Mouse (Mus musculus) hindbrain, embryonic 16.5 days (tissue): ENCODE measurements at regions not wholly inside any gene's neighbourhood (a gene's known extent, or its start where the extent isn't known, plus 50 kb on each side); places are given as distances from the start of the nearest gene placed in this dataset.
A peak's percentile ranks its signal among the peaks of the same experiment; 100 is the strongest.

ENCODE experiments used
- ATAC-seq: fragments of 200-750 bp; cut with Nextera tagmentation; 2 replicates; pipeline ENCODE4 v1.8.0; 2017; ENCODE audit warnings: moderate TSS enrichment, moderate library complexity
- H3K27ac ChIP-seq: fragments of 300-500 bp; sonication (generic); 2 replicates; pipeline ENCODE4 v1.5.1; 2014; ENCODE audit warnings: low read depth, mild to moderate bottlenecking, control low read depth, low read length, moderate library complexity
- H3K27me3 ChIP-seq: fragments of 300-500 bp; sonication (generic); replicated peaks from 2 replicates; pipeline ENCODE4 v1.6.1; 2014; ENCODE audit warnings: low read length; ENCODE audit not compliant: control insufficient read depth, insufficient read depth
- H3K36me3 ChIP-seq: fragments of 300-500 bp; sonication (generic); 2 replicates; pipeline ENCODE4 v1.6.1; 2014; ENCODE audit warnings: mild to moderate bottlenecking, low read length, moderate library complexity, mixed read lengths; ENCODE audit not compliant: control insufficient read depth, insufficient read depth
- H3K4me1 ChIP-seq: fragments of 300-500 bp; sonication (generic); 2 replicates; pipeline ENCODE4 v1.6.1; 2014; ENCODE audit warnings: low read depth, low read length; ENCODE audit not compliant: control insufficient read depth, insufficient read depth
- H3K4me2 ChIP-seq: fragments of 300-500 bp; sonication (generic); 2 replicates; pipeline ENCODE4 v1.6.1; 2014; ENCODE audit warnings: mild to moderate bottlenecking, low read length, control low read depth, moderate library complexity
- H3K4me3 ChIP-seq: fragments of 300-500 bp; sonication (generic); 2 replicates; pipeline ENCODE4 v1.5.1; 2014; ENCODE audit warnings: mild to moderate bottlenecking, low read length, control low read depth, moderate library complexity
- H3K9ac ChIP-seq: fragments of 300-500 bp; sonication (generic); 2 replicates; pipeline ENCODE4 v1.6.1; 2014; ENCODE audit warnings: low read depth, mild to moderate bottlenecking, control low read depth, low read length, moderate library complexity
- H3K9me3 ChIP-seq: fragments of 300-500 bp; sonication (generic); 2 replicates; pipeline ENCODE4 v1.6.1; 2014; ENCODE audit warnings: mild to moderate bottlenecking, low read length, moderate library complexity; ENCODE audit not compliant: control insufficient read depth
- WGBS: fragments of 180-500 bp; shearing (Covaris S2); extraction: QIAGEN DNeasy Blood & Tissue Kit; methylation state at CpG from one replicate; pipeline ENCODE4 v1.1.7; 2014; 5-methylcytosine and 5-hydroxymethylcytosine counted together

- H3K27ac ChIP-seq: no peak overlapping the region
- 77% methylated on average over 1 of the region's 1 CpGs for WGBS
- H3K9ac ChIP-seq: no peak overlapping the region
- no peaks in the 10 kb centered on the region for H3K36me3 ChIP-seq
- no peak overlapping the region for H3K4me3 ChIP-seq
- H3K4me2 ChIP-seq: no peak overlapping the region
- H3K9me3 ChIP-seq: no peaks in the 10 kb centered on the region
- no peaks in the 10 kb centered on the region for H3K27me3 ChIP-seq
- no peak for ATAC-seq
- no peaks in the 10 kb centered on the region for H3K4me1 ChIP-seq
These were observed 1472.5 kb downstream of the Olfm4 start for GRCm38 (mm10) chr14:81456396-81456795.

- ATAC-seq: no peak
- Histone ChIP-seq H3K27ac (no peak overlapping the region), H3K4me2 (no peak overlapping the region), H3K9me3 (no peaks in the 10 kb centered on the region), H3K4me1 (no peaks in the 10 kb centered on the region), H3K9ac (no peak overlapping the region), H3K27me3 (no peaks in the 10 kb centered on the region), H3K36me3 (no peaks in the 10 kb centered on the region), H3K4me3 (no peak overlapping the region)
- 71% methylated on average over 1 of the region's 1 CpGs for WGBS
These were observed 1495.4 kb downstream of the Olfm4 start for GRCm38 (mm10) chr14:81479261-81479660.

- H3K4me2 ChIP-seq: no peak overlapping the region
- peaks cover 10% of the 10 kb centered on the region for H3K9me3 ChIP-seq
- H3K36me3 ChIP-seq: no peaks in the 10 kb centered on the region
- no peaks in the 10 kb centered on the region for H3K27me3 ChIP-seq
- no peak overlapping the region for H3K4me3 ChIP-seq
- ATAC-seq: peak; percentile 61; the same call in 1 of the 2 replicates
- no peaks in the 10 kb centered on the region for H3K4me1 ChIP-seq
- 68% methylated on average over 1 of the region's 1 CpGs for WGBS
- H3K9ac ChIP-seq: no peak overlapping the region
- no peak overlapping the region for H3K27ac ChIP-seq
These were observed 1499.7 kb downstream of the Olfm4 start for GRCm38 (mm10) chr14:81483594-81483993.

- no peak overlapping the region for H3K9ac ChIP-seq
- WGBS: 96% methylated on average over 1 of the region's 1 CpGs
- no peak overlapping the region for H3K4me2 ChIP-seq
- no peaks in the 10 kb centered on the region for H3K4me1 ChIP-seq
- no peak overlapping the region for H3K4me3 ChIP-seq
- H3K36me3 ChIP-seq: no peaks in the 10 kb centered on the region
- no peak overlapping the region for H3K27ac ChIP-seq
- no peaks in the 10 kb centered on the region for H3K27me3 ChIP-seq
- no peak for ATAC-seq
- H3K9me3 ChIP-seq: no peaks in the 10 kb centered on the region
These were observed 1525.1 kb downstream of the Olfm4 start for GRCm38 (mm10) chr14:81508934-81509333.
